Mouse (Mus musculus): ENCODE results near the gene Ccdc121. TPM values are rescaled to one million over a fixed set of nuclear protein-coding genes. Genes with fewer than 3 reads are reported as not detected.
A peak's percentile ranks its signal among the peaks of the same experiment; 100 is the strongest.

Gene Ccdc121
- not detected in 2 replicates for total RNA-seq (2015)
- not detected in 2 replicates for total RNA-seq (2017)

DNA sequence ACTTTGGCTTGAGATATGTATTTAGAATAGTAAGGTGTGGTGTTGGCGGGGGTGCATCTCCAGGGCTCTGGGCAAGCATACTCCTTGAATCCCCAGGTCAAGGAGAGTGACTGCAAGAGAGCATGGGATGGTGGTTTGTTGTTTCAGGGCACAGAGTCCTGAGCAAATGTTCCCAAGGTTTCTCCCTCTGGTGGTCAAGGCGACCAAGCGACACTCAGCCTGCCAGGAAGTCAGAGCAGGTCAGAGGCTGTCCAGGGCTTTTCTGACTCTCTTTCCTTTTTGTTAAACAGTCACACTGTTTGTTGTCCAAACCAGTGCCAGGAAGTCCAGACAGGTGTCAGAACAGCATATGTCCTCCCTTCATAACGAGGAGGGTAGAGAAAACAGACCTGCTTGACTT lies at the start of gene Ccdc121:
Gene Ccdc121, minus strand, starts transcription at position 145 of the 400 bp plus-strand sequence.
- no peak for ATAC-seq (replicated peaks; ENCODE audit: poor library complexity)

DNA sequence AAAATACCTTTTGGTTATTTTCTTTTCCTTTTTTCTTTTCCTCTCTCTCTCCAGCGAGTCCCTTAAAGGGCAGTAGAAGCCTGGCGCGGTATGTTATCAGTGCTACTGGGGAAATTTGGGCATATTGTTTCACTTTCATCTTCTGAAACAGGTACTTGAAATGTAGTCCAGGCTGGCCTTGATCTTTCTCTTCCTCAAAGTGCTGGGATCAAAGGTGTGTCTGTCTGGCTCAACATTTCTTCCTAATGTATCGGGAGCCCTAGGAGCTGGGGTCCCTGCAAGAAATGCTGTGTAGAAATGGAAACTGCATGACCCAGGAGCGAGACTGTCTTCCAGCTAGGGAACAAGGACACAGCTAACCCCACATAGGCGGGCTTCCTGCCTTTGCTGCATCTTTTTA lies 49.1 kb upstream of the Ccdc121 start:
- ATAC-seq (replicated peaks; ENCODE audit: poor library complexity), result no peak

DNA sequence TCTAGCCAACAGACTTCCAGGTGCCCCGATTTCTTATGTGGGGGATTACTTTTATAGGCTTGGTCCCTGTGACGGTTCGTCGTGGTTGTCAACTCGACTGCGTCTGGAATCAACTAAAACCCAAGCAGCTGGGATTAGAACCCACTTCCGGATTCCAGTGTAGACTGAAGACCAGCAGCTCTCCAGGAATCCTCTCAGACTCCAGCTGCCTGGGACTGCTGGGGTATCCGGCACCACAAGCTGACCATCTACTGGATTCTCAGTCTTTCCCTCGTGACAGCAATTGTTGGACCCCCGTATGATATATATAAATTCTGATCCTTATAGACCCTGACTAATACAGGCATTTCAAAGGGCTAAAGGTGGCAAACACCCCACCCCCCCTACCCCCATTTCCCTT lies 48.4 kb upstream of the Ccdc121 start:
- no peak for ATAC-seq (replicated peaks; ENCODE audit: poor library complexity)

DNA sequence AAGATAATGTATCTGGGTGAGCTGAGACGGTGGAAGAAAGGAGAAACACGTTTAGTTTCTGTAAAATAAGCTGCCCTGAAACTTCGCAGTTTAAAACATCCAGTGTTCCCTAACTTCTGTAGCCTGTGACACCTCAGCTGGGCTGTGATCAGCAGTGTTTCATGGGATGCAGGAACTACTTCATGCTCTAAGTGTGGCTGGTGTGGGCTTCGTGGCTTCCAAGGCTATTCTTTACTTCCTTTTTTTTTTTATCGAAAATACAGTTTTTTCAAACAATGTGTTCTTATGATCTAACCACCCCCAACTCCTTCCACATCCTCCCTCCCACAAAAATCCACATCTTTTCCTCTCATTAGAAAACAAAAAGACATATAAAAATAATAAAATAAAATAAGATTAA lies 44.2 kb upstream of the Ccdc121 start:
- peak; percentile 51 for ATAC-seq (replicated peaks; ENCODE audit: poor library complexity)

DNA sequence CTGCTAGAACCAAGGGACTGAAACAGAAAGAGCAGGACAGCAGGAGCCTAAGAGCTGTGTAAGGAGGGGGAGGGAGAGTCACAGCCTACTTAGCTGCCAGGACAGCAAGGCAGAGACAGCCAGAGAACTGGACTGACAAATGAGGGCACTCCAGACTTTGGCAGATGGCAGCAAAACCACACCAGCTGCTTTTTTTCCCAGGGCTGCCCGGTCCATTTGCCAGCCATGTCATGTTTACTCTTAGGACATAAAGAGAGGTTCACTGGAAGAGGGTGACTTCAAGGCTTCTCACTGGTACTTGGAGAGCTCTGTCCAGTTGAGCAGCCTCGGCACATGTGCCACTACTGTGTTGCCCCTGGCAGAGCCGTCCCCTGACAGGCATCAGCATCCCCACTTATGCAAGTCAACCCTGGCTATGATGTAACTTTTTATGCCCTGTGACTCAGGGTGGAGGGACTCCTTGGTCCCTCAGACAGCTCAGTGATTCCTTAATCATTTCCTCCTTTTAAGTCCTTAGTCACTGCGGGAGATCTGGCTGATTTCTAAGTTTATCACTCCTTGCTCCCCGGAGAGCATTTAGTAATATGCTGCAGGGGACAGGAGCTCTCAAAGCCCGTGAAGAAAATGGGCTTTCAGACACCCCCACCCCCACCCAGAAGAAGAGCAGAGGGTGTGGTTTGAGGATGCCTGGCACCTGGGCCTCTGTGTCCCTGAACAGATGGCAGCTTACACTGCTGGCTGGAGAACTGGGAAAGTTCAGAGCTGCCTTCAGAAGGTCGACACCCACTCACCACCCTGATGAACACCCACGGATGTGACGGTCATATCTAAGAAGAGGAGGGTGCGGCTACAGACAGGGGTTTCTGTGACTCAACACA lies 41.5 kb upstream of the Ccdc121 start:
- peak; percentile 88 for ATAC-seq (replicated peaks; ENCODE audit: poor library complexity)

DNA sequence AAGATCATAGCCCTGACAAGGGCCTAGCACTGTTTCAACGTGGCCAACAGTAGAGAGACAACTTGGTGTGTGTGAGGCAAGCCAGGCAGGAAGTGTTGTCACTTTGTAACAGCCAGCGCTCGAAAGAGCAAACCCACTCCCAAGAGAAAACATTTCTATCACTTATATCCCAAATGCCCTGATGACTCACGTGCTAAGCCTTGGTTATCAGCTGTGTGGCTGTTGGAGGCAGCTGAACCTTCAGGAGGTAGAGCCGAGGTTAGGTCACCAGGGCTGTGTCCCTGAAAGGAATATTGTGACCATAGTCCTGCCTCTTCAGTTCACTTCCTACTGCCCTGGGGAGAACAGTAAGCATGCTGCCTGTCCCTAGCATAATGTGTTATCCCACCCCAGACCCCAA lies 39.6 kb upstream of the Ccdc121 start:
- ATAC-seq (replicated peaks; ENCODE audit: poor library complexity), result peak; percentile 38

DNA sequence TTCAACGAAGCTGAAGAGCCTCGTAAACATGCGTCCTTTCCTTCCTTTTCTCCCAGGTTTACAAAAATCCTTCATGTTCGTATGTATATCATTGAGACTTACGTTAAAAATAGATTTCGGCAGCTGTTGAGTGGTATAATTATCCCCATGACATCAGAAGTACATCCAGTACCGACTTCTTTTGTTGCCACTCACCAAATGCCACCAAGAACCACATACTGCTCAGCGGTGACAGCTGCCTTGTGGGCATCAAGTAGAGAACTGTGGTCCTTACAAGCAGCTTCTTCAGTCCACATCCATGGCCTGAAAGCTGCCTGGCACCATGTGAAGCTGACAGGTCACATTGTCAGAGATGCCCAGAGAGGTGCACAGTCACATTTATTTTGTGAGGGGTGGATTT lies 38.7 kb upstream of the Ccdc121 start:
- no peak for ATAC-seq (replicated peaks; ENCODE audit: poor library complexity)

DNA sequence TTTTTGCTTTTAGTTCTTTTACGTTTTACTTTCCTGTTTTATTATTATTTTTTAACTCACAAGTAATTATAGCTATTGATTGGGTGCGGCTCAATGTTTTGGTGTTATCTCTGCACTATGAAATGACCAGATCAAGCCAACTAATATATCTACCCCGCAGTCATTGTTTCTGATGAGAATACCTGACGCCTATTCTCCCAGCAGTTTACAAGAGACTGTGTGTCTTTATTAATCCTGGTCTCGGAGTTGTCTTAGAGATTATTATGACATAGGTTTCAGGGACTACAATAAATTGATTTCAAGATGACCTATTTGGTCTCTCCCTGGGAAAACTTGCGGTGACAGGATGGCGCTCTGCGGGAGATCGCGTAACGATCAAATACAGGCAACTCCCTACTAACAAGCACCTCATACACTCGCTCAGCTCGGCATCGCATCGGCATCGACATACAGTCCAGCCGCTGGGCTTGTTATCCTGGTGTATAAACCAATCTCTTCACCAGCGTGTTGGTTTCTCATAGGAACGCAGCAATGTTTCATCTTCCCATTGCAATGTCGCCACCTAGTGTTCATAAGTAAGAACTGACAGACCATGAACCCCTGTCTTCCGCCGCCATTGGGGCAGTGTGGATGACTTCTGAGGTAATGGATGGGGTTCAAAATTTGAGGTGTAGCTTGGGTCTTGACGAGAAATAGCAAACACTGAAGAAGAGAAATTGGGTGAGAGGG lies 34.0 kb upstream of the Ccdc121 start:
- ATAC-seq (replicated peaks; ENCODE audit: poor library complexity), result peak; percentile 93

DNA sequence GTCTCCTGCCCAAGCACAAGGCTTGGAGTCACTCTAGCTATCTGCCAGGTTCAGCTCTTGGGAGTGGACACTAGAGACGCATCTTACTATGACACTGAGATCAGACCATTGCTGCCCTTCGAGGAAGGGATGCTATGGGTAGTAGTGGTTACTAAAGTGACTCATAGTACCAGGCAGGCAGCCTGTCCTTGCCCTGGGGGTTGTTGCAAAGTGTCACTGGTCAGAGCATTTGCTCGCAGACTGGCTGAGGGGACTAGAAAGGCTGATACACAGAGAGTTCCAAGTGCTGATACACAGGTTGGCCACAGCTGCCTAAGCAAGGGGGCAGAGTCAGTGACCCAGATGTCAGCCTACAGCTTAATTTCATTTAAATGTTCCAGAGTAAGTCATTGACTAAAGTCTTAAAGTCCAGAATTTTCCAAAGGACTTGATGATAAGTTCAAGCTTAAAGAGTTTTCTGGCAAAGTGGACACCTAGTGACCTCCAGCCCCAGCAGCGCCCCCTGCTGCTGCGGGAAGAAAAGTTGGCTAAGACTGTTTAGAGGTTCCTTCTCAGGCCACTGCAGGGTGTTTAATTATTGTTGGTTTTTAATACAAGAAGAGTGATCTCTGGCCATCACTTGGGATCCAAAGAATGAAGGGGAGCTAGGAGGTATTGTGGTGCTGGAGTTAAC lies 32.6 kb upstream of the Ccdc121 start:
- no peak for ATAC-seq (replicated peaks; ENCODE audit: poor library complexity)

DNA sequence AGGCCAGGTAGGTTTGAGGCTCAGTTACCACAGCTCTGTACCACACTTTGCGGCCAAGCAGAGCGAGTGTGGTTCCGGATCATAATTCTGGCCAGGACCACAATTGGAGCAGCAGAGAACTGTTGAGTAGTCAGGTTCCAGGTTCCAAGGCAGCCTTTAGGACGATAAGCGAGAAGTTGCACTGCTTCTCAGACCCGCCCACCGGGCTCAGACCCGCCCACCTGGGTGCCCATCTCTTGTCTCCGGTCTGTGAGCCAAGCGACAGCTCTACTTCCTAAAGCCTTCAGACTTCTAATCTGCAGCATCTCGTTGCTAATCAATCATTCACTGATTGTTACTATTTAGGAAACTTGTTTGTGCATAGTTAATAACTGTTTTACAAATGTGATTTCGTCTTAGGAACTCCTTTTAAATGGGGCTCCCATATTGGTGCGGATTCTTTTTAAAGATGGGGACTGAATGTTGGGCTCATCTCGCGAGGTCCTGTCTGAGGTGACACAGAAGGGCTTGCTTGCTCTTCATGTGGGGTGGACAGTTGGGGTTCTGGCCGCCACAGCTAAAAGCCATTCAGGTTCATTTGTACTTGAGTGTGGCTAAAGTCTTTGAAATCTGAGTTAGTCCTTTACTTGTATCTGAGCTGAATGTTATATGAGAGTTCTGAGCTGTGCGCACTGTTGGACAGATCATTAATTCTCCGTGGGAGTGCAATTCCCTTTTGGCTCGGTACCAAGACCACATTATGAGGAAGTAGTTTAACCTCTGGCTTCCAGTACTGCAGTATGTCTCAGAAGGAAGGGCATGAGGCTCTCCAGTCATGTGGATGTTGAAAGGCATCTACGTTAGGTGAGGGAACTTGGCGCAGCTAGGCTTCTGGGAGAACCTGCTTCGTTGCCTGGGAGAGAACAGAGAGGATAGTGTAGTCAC lies 28.9 kb upstream of the Ccdc121 start:
- ATAC-seq (replicated peaks; ENCODE audit: poor library complexity), result peak; percentile 80

DNA sequence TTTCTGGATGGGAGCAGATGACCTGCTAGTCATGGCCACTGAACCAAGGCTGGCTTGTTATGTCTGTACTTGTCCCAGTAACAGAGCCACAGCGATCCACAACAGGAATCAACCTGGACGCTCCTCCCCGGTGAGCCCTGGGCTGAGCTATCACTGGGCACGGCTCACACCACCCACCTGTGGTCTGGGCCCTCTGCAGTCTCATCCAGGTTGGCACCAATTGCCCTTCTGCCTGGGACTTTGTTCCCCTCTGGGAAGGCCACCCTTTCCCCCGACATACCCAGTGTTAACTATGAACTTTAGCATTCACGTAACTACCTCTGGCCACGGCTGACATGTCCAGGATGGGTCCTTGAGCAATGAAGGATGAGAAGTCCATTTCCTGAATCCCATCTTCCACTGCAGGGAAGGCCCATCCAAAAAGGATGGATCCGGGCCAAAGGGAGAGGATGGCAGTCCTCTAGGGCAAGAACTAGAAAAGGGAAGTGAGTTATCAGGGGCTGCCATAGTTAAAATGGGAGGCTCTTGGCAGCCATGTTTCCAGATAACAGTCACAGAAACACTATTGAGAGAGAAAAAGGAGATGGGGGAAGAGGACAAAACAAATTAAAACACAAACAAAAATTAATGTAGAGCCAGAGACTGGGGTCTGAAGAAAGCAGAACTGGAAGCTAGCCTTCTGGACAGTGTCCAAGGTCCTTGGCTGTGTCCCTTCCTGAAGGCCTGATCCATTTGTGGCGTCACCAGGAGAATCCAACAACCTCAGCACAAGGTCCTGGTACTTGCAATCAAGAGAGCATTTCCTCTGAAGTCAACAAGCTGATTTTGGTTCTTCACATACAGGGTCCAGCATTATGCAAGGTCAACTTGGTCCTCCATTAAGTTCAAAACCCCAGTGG lies 26.6 kb upstream of the Ccdc121 start:
- ATAC-seq (replicated peaks; ENCODE audit: poor library complexity), result no peak

DNA sequence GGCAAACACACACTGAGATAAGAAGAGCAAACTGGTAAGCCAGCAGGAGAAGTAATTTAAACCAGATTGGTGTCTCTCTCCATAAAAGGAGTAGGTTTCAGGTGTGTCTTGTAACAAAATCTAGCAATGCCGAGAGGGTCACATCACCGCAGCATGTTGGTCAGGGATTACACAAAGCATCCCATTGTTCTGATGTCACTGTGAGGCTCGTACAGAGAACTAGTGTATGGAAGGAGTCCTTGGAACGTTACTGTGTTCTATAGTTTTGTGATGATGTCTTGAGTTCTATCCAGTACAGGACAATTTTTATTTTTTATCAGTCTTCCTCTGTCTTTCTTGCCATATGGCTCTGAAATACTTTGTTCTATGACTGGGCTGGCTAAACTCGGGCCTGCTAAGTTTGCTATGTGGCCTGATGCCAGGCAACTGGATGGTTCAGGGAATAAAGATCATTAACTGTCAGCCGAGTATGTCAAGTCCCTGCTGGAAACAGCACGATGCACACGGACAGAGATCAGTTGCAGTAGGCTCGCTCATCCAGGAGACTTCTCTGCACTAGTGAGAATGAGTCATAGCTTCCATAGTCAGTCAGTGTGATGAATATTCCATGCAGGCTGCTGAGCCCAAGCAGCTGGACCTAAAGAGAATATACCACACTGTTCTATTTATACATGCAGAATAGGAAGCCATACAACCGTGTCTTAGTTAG lies 24.1 kb upstream of the Ccdc121 start:
- ATAC-seq (replicated peaks; ENCODE audit: poor library complexity), result no peak

DNA sequence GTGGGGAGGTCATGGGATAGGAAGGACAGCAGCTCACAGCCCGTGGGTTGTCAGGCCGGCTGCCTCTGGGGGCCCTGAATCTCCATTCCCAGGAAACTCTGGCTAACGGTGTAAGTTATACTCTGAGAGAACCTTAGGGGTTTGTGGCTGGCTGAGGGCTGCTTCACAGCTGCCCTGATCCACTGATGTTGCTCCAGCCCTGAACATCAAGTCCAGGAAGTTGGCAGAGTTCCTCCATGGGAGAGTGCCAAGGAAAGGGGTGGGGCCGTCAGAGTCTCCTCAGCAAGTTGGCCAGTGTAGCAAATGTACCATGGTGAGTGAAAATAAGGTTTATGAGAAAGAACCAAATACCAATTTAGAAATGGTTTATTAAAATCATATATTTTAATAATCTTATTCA lies 18.1 kb upstream of the Ccdc121 start:
- ATAC-seq (replicated peaks; ENCODE audit: poor library complexity), result no peak

DNA sequence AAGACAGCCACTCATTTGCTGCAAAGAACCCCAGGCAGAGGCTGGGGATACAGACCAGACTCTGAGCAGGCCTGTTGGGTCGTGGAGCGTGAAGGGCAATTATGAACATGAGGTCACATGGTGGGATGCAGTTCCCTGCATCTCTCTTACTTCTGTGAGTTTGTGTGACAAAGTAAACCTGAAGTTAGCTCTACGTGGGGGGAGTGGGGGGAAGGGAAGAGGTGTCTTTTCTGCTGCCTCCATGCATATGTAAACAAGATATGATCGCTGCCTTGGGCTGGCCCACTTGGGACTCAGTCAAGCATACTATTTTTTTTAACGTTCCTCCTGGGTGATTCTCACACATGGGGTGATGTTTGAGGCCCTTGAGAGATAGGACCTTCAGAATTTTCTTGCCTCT lies 14.7 kb upstream of the Ccdc121 start:
- ATAC-seq (replicated peaks; ENCODE audit: poor library complexity), result no peak

DNA sequence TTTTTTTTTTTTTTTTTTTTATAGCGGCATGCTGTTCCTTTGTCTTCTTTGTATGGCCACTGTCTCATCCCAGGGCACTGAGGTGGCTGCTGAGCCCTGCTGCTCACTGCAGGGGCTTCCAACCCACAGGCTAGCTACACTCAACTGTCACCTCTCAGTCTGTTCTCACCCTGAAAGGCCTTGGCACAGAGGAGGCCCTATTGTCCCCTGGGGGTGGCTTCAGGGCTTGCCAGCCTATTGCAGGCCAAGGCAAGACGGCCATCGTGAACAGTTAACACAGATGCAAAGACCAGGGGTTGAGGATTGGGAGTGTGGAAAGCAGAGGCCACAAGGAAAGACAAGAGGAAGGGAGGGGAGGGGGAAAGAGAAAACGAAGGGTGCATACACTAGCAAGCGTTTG lies 12.6 kb upstream of the Ccdc121 start:
- no peak for ATAC-seq (replicated peaks; ENCODE audit: poor library complexity)

DNA sequence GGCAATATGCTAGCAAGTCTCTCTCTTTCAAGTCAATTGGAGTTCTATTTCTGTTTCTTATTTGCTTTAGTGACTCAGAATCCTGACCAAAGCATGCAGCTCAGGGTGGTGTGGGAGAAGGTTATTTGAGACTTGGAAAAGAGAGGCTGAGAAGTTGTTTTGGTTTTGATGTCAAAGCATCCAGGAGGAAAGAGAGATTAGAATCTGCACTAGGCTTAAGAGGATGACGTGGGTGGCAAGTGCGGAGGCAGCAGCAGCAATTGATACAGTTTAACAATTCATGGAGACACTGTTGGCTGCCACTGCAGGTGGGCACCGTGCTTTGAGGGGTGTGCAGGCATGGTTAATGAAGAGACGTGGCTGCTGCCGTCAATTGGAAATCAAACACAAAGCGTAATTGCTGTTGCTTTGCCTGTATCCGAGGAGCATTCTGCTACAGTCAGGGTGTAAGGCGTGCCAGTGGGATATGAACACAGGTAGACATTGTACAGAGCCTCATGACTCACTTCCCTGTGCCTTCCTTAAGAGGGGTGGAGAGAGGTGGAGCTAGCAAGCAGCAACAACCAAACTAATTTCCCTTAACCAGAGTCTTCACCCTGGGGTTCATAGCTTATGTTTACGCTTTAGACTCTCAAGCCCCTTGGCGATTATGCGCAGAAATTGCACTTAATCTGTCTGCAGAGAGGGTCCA lies 10.3 kb upstream of the Ccdc121 start:
- ATAC-seq (replicated peaks; ENCODE audit: poor library complexity), result no peak

DNA sequence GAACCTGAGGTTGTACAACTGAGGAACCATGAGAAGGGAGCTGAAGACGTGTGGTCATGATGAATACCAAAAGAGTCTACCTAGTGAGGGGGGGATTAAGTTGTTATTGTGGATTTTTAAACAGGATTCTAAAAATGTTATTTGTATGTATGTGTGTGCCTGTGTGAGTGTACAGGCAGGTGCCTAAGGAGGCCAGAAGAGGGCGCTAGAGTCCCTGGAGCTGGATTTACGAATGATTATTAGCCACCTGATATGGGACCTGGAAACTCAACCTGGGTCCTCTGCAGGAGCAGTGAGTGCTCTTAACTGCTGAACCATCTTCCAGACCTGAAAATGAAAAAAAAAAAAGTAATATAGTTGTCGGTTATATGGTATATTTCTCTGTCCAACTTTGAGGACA lies 7.9 kb upstream of the Ccdc121 start:
- ATAC-seq (replicated peaks; ENCODE audit: poor library complexity), result no peak

DNA sequence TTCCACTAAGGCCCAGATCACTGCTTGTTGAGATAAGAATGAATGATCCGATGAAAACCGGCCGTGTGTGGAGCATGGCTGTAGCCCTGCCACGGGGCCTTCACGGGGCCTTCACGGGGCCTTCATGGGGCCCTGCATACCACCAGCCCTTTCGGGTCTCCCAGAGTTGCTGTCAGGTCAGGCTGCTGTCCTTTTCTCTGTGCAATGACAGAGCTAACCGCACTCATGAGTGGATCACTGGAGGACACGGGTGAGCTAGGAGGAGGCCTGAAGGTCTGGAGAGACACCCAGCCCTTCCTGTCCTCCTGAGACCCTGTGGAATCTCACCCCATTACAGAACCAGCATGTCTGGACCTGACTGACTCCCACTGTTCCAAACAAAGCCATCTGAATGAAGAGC lies 6.8 kb upstream of the Ccdc121 start:
- ATAC-seq (replicated peaks; ENCODE audit: poor library complexity), result no peak

All from megakaryocyte progenitor cell, adult 5-6 weeks (primary cell).